Mouse (Mus musculus) fibroblast of lung, adult 2 months (primary cell): ENCODE results near the gene Nat8f5.
"Not testable (repeated sequence)": the region's sequence is repeated elsewhere in the genome, so short reads cannot be mapped to it uniquely, and the experiment has no call there.

Experiments
- DNase-seq: peaks from one replicate; pipeline ENCODE4 v3.0.0-alpha.2; 2011; ENCODE audit warnings: low read depth

Nat8f5 gene

DNA sequence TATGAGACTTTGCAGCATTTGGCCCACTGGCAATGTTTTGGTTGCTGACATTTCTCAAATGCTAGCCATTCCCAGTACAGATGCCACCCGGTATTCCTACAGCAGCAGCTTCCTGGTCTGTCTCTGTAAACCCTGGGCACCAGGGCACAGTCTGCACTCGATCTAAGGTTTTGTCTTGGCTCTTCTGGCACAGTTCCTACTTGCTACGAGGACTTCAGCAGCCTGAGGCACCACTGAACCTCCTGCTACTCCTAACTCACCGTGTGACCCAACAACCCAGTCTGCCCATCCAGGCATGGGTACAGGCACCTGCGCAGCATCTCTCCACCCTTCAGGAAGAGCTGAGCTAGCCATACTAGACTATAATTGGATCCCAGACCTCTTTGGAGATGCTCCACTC is 15.3 kb upstream of the Nat8f5 start:
- DNase-seq, result not testable (repeated sequence)

- not testable (repeated sequence) for DNase-seq
These were observed 14.3 kb upstream of the Nat8f5 start for GRCm38 (mm10) chr6:85835104-85835503.

DNA sequence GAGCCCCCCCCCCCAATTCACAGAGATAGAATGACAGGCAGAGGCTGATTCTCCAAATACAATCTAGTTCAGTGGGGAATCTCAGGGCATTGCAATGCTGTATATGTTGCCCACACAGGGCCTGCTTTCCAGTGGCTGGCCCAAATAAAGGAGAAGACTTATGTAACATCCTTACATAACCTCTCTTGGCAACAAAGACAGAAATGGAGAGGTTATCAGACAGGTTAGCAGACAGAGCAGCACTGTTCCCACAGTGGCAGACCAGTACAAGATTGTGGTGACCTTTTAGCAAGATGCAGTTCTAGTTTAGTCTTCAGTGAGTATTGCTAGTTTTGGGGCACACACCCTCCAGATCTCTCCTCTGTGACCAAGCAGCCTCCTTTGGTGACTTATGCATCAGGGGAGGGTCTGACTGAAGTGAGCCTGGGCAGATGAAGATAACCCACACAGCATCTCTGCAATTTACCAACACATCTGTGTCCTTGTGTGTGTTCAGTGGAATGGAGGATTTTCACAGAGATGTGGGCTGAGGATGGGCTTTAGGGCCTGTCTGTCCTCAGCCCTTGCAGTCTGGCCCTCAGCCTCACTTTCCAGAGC is 13.8 kb upstream of the Nat8f5 start:
- DNase-seq, result not testable (repeated sequence)

GRCm38 (mm10) chr6:85831796-85832321 is 11.1 kb upstream of the Nat8f5 start, which contains the start of gene Nat8:
Gene Nat8, minus strand, starts transcription at chr6:85832082.
- no peak for DNase-seq

DNA sequence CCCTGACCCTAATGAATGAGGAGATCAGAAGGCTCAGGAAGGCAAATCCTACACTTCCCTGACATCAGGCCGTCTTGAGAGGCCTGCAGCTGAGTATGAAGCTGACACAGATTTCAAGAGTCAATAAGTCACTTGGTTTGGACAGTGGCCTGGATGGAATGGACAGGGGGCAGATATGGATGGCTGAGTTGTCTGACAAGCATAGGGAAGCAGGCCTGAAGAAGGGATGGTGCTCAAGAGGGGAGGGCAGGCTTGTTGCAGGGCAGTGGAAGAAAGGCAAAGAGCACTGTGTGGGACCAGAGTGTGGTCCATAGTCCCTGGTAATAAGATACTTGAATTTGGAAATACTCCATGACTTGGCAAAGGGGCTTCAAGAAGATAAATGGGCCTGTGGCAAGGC is 8.7 kb upstream of the Nat8f5 start:
- DNase-seq, result no peak

DNA sequence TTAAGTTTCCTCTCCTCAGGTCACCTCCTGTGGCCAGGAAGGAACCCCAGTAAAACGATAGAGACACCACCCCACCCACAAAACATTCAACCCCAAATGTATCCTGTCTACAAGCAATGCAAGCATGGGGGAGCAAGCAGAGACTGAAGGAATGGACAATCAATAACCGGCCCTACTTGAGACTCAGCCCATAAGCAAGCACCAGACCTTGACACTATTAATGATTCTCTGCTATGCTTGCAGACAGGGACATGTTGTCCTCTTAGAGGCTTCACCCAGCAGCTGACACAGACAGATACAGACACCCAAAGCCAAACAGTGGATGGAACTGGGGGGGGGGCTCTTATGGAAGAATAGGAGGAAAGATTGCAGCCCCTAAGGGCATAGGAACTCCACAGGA is 5.1 kb upstream of the Nat8f5 start:
- DNase-seq, result no peak

- no peak for DNase-seq
These were observed 2.8 kb upstream of the Nat8f5 start for GRCm38 (mm10) chr6:85823382-85824090.

DNA sequence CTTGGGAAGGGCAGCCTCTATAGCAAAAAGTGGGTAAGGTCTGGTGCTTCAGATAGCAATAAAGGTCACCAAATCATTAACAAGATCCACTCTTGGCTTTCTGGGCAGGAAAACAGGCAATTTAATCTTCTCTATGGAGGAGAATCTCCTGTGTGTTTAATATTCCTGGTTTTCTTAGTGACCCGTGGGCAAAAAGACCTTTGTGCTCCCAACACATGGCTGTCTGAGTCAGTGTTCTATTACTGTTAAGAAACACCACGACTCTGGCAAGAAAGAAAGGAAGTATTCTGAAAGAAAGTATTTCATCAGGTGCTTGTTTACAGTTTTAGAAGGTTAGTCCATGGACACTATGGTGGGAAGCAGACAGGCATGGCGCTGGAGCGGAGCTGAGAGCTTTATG is 1.5 kb upstream of the Nat8f5 start:
- no peak for DNase-seq

GRCm38 (mm10) chr6:85818338-85818737 is 2.4 kb downstream of the Nat8f5 start:
- no peak for DNase-seq

DNA sequence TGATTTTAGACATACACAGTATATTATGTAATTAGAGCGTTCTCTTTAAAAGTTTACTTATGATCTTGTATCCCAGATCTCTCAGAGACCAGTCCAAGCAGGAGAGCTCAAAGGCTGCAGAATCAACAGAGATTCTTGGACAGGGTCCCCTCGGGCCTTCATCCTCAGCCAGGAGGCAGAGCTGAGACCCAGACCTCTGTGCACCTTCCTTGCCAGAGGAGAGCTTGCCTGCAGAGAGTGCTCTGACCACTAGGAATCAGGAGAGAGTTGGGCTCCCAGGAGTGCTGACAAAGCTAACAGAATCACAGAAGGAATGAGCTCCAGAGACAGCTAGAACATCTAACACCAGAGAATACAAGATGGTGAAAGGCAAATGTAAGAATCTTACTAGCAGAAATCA is 7.4 kb downstream of the Nat8f5 start:
- DNase-seq, result no peak

DNA sequence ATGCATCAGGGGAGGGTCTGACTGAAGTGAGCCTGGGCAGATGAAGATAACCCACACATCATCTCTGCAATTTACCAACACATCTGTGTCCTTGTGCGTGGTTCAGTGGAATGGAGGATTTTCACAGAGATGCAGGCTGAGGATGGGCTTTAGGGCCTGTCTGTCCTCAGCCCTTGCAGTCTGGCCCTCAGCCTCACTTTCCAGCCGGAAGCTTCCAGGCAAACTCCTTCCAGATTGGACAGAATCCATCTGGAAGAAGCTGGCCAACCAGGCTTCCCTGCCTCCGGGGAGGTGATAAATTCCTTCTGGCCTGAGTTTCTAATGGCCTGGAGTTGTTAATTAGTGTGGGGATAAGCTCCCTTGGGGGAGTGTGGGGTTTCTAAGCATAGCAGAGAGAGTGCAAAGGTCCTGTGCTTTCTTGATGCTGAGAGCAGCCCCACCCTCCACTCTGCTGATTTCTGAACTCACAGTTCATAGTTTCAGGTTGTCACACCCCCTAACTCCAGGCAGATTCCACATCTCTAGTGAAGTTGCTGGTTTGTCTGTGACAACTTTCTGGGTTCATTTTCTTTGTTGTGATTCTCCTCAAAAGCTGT is 9.7 kb downstream of the Nat8f5 start:
- DNase-seq, result not testable (repeated sequence)

DNA sequence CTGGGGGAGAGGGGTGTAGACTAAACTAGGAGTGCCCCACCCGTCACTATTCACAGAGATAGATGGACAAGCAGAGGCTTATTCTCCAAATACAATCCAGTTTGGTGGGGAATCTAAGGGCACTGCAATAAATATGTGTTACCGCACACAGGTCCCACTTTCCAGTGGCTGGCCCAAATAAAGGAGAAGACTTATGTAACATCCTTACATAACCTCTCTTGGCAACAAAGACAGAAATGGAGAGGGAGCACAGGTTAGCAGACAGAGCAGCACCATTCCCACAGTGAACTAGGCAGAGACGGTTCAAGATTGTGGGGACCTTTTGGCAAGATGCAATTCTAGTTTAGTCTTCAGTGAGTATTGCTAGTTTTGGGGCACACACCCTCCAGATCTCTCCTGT is 10.3 kb downstream of the Nat8f5 start:
- DNase-seq, result not testable (repeated sequence)

GRCm38 (mm10) chr6:85809784-85810183 is 11.0 kb downstream of the Nat8f5 start:
- not testable (repeated sequence) for DNase-seq

DNA sequence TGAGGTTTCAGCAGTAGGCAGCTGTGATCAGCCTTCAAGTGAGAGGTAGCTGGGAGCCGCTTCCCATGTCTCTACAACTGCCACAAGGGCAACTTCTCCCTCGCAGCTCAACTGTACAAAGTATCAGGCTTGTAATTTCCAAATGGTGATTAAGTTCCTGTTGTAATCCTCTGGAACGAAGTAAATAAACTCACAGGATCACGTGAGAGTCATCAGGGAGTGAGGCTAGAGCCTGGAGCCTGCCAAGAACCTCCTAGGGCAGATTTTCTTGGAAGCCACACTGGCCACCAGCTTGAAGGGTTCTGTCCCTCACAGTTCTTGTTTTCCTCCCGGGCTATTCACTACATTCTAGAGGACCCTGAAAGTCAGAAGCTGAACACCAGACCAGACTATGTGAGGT is 17.6 kb downstream of the Nat8f5 start:
- not testable (repeated sequence) for DNase-seq
